Mouse (Mus musculus) retina, postnatal 7 days (tissue): ENCODE data around the gene 1700123O20Rik.

ENCODE experiments used
- DNase-seq: peaks from one replicate; pipeline ENCODE4 v3.0.0-alpha.2; 2012; ENCODE audit warnings: low read depth, low spot score

The 1700123O20Rik gene

DNA sequence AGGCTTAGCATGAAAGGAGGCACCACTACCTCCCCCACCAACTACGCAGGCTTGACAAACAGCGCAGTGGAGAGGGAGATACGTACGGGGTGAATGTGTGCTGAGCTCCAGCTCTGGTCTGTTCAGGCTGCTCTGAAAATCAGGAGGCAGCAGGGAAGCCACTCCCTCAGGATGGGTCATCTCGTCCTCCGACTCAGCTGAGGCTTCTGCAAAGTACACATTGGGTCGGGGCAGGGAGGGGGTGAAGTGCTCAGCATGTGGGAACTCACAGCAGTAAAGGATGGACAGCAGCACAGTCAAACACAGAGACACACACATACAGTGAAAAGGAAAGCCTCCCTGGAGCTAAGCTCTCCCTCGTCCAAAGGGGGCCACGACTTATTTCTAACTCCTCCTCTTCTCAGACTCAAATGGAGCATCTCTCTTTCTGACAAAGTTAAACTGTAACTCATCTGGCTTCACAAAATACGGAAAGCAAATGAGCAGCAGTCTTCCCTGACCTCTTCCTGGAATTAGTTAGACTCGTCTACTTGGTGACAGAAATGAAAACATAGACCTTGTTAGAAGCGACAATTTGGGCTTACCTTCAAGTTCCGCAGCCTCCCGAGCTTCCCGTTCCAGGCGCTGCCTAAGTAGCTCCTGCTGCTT is 7.2 kb upstream of the 1700123O20Rik start:
- no peak for DNase-seq

DNA sequence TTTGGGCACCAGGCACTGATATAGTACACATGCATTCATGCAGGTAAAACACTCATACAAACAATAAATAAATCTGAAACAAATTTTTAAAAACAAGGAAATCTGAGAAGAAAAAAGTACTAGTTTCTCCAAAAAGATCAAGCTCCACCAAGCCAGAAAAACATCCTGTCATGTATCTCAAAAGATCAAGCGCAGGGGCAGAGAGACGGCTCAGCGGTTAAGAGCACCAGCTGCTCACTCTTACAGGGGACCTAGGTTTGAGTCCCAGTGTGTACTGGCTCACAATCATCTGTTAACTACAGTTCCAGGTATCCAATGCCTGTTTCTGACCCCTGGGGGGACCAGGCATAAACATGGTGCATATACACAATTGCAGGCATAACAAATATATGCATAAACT is 3.6 kb upstream of the 1700123O20Rik start:
- DNase-seq = no peak

DNA sequence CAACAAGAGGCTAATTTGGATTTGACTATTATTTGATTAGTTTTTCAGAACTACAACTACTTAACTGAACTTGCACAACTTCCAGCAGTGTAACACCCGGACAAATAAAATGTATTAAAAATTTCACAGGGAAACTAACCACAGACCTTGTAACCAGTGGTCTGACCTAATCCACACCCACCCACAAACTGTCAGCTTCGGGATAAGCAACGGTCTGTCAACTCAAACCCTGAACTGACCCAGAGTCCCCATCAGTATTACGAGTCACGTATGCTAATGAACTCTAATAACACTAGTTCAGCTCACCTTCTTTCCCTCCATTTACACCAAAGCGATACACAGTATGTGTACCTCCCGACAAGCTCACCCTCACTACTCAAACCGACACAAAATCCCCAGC is 545 bp upstream of the 1700123O20Rik start:
- DNase-seq = no peak

DNA sequence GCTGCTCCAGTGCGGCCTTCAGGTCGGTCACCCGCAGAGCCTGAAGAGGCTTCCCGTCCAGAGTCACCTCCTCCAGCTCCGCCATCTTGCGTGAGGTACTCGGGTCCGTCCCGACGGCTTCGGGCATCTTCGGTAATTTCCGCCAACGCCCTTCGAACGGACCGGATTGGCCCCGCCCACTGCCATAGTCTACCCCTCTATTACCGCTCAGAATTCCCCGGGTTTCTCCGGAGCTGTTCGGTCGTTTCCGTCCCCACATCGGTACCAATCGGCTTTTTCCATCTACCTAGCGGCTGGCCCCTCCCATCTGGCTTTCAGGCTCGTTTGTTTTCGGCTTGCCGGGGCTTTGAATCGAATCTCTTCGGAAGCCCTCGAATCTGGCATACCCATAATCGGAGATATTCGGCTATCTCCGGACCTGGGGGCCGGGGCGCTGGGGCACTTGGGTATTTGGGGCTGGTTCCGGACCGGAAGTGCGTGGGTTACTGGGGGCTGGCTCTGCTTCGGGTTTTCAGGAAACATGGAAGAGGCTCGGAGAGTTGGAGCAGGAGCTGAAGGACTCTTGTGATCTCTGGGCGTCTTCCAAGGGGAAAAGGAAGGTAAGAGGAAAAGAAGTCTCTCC is 617 bp downstream of the 1700123O20Rik start, which contains the start of gene Acin1:
Gene Acin1, minus strand, starts transcription at position 410 of the 622 bp plus-strand sequence.
- DNase-seq = peak; percentile 100

DNA sequence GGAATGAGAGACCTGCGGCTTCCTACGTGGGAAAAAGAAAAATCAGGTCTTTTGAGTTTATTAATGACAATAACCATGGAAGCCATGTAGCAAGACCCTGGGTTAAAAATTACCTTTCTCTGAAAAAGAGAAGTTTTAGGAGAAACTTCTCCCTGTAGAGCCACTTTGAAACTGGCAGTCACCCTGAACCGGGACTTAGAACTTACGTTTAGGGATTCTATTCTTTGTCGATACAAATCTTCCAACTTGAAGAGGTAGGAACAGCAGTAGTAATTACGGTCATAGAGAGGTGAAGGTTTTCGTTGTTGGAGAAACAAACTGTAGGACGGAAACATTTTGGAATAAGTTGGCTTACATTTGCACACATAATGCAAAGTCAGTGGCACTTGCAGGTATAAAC is 1.2 kb downstream of the 1700123O20Rik start:
- no peak for DNase-seq

DNA sequence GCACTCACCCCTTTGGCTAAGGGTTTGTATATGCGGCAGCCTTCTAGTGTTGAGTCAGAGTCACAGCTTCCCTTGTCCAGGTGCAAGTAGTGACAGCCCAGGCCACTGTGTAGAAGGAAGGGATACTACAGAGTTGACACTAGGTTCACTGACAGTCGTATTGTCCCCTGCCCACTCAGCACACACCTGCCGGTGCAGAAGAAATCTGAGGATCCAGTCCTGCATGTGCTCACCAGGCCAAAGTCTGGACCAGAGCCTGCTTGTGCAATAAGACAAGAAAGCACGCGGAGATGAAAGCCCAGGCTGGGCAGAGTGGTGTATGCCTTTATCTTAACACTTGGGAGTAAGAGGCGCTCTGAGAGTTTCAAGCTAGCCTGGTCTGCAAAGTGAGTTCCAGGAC is 9.0 kb downstream of the 1700123O20Rik start:
- DNase-seq = no peak

DNA sequence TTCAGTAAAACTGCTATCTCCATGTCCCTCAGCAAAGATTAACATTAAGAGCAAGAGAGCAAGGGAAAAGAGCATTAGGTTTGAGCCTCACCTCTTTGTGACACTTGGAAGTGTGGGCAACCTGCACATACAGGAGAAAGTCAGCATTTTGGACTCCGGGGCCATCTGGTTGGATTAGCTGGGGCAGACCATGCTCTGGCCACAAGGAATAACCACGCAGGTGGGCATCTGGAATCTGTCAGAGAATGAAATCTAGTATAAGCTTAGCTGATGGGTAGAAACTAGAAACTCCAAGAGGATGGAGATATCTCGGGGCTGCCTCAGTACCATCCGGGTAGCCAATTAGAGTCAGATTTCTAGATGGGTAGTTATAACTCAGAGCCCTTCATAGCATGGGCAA is 10.7 kb downstream of the 1700123O20Rik start:
- no peak for DNase-seq

DNA sequence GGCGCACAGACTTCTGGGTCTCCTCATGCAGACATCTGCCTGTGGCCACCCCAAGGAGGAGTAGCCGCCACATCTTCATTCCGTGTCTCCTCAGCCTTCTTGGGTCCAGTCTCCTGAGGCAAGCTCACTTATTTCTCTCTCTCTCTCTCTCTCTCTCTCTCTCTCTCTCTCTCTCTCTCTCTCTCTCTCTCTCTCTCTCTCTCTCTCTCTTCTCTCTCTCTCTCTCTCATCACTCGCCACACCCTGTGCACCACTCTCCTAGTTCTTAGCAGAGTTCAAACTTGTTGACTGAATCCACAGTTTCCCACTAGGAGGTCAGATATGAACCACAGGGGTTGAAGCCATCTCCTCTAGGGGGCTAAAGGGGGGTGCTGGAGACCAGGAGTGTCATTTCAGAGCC is 12.7 kb downstream of the 1700123O20Rik start, which contains the start of gene Gm29776:
Gene Gm29776, minus strand, starts transcription at position 101 of the 400 bp plus-strand sequence.
- DNase-seq = no peak

DNA sequence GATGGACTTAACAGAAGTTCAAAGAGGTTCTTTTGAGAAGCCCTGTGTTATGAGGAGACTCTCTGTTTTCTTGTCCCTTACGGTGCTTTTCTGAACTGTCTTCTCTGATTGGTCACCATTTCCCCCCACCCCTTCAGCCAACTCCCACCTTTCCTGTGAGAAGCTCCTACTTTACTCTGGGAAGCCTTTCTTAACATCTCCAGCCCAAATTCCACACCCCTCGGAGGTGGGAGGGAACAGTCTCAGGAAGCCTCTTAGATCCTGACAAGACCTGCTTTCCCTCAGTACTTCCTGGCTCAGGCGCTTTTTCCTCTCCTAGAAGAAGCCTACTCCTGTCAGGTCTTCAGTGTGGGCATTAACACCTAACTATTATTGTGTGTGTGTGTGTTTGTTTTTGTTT is 13.6 kb downstream of the 1700123O20Rik start:
- DNase-seq = no peak

DNA sequence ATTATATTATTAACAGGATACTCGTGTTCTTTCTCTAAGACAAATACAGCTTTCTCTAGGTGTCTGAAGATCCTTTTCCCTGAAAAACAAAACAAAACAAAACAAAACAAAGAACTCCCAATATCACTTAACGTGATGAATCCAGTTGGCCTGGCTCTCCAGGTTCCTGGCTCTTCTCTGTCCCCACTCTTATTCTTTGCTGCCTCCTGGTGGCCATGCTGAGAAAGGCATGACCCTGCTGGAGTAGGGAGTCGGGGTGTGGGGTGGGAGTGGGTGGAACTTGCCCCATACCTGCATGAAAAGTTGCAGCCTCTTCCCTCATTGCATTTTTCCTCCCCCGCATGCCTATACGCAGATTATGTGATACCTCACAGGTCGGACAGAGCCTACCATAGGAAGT is 15.3 kb downstream of the 1700123O20Rik start:
- DNase-seq = peak; percentile 74

DNA sequence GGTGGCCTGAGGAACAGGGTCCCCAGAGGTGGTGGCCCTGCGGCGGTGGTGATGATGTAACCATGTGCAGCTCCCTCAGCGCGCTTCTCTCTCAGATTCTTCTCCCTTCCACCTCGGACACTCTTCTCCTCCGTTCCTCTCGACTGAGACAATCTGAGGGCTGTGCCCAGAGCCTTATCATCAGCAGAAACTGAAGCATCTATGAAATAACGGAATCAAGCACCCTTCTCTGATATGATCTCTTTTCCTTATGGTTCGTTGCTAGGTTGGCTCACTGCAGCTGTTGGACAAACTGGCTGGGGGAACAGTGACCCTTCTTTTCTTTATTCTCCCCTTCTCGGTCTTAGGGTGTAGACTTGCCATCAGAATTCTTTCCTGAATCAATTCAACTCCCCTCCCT is 17.2 kb downstream of the 1700123O20Rik start:
- DNase-seq = no peak

DNA sequence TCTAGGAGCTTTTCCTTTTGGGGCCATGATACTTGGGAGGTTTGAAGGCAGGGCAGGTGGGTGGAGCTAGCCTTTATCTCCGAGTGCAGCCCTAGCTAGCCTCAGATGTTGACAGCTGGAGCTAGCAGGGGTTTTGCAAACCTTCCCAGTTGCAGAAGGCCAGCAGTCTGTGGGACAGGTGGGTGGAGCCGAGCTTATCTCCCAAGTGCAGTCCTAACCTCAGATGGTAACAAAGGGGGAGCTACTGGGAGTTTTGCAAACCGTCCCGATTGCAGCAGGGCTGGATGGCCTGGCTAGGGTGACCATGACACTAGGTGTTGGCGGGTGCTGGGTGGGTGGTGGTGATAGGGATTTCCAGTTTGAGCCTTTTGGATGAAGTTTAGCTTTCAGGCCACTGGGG is 19.8 kb downstream of the 1700123O20Rik start:
- no peak for DNase-seq

DNA sequence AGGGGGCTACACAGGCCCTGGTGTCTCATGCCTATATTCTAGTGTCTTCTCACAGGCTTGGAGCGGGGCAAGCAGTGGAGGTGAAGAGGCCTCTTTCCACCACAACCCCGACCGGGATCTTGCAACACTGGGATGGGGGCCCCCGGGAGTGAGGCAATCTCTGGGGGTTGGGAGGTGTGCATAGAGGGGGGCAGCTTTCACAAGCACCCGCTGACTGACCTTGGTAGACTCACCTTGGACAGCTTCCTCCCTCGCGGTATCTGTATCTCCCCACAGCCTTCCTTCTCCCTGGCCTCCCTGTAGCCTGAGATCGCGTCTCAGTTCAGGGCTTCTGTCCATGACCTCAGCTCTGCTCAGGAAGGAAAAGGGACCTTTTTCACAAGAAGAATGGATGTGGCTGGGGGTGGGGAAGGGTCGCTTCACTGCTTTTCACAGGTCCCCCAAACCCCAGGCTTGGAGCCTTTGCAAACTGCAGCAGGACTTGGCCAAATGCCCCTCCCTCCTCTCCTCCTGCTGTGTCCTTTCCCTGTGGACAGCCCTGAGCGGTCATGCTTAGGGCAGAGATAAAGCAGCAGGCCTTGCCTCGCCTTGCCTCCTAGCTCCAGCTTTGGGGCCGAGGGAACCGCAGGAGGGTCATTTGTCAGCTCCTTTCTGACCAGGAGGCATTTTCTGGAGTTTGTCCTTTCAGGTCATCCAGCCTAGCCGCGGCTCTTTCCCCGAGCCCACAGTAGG is 20.7 kb downstream of the 1700123O20Rik start:
- DNase-seq = no peak

DNA sequence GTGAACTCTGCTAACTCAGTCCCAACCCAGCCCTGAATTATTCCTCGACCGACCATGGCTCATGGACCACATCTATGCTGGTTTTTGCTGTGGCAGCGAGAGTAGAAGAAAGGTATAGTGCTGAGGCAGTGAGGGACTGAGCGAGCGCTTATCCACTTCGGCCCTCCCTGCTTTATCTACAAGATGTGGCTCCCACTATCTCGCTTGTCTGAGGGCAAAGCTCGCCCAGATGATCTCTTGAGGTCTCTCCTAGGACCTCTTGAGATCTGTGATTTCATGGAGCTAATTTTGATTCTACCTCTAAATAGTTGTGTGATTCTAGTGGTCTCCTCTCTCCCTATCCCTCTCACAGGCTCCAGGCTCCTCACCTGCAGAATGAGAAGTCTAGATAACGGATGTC is 23.0 kb downstream of the 1700123O20Rik start:
- DNase-seq = no peak

DNA sequence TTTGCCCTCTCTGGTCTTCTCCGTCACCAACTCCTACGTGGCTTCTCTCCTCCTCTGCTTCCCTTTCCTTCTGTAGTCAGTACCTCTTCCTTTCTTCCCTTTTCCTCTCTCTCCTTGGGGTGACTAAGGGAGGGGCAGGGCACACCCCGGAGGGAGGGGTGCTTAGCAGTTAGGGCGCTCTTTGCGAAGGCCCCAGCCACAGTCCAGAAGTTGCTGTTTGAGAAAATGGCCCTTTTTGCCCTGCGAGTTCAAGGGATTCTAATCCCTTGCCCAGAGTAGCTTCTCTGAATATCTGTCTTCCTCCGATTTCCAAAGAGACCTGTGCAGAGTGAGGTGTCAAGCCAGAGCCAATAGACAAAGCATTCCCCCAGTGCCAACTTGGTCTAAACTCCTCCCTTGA is 26.1 kb downstream of the 1700123O20Rik start, which contains the start of gene Cebpe:
Gene Cebpe, minus strand, starts transcription at position 101 of the 400 bp plus-strand sequence.
- DNase-seq = no peak

DNA sequence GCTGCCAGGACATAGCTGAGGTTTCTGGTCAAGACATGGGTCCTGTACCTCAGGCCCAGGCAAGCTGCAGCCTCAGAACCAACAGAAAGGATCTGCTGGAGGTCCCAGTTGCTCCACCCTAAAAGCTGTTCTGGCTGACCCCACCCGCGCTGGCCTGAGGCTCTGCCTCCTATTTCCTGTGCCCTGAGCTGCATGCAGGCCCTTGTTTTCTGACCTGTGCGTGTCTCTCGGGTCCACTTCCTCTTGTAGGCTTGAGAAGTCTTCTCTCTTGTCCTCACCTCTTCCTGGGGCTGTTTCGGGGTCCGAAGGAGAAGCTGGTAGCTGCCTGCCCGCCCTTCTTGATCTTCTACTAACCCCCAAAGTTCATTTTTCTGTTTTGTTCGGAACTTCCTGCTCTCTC is 26.8 kb downstream of the 1700123O20Rik start:
- DNase-seq = no peak

DNA sequence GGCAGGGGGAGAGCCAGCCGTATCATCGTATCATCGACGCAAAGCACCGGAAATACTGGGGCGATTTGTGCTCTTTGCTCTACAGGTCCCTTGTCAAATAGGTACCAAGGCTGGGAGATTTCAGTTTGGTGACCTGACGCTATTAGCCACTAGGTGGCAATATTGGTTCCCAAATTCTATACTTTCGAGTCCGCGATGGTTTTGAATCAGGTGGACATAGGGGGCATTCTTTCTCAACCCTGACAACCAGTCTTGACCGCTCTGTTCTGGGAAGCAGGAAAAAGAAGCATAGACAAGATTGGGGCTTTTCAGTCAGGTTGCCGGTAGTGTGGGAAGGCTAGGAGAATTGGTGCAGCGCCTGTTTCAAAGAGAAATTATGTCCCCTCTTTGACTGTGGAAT is 28.1 kb downstream of the 1700123O20Rik start:
- DNase-seq = peak; percentile 70

DNA sequence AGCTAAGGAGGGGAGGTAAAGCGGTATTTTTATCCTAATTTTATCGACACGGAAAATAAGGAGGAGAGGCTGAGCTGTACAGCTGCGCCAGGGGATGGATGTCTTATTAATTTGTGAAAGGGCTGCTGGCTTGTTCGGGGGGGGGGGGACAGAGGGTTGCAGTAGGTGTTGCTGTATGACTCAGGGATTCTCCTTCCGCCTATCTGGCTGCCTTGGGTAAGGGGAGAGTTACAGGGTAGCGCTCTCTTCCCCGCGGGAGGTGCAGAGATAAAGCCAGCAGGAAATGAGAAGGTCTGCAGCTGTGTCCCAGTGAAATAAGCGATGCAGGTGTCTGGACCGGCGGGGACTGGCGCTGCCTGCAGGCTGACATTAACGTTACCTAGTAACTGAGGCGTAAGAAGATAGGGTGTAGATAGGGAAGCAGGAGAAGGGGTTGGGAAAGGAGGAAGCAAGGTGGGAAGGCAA is 28.6 kb downstream of the 1700123O20Rik start:
- DNase-seq = no peak

DNA sequence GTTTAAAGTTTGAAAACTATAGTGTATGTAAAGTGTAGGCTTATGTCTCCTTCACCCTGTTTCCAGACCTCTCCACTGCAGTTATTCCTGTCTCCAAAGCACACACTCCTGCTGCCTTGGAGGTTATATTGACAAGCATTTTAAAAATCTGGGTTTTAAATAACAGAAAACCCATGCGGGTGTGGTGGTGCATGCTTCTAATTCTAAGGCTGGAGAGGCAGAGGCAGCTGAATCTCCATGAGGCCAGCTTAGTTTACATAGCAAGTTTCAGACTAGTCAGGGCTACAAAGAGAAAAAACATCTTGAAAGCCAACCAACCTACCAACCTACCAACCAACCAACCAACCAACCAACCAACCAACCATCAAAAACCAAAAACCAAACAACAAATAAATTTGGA is 29.4 kb downstream of the 1700123O20Rik start:
- DNase-seq = no peak

DNA sequence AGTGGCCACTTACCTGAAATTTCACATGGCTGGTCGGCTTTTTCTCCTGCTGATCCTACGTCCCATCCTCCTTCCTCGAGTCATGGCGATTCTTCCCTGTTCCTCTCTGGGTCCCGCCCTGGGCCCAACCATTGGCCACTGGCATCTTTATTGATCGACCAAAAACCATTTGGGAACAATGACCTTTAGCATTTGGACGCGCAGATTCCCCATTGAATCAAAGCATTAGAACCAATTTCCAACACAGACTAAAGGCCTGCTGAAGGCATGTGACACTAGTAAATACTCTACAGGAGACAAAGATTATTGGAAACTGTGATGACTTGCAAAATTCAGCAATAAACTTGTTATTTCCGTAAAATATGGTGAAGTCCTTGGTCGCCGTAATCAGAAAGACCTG is 34.0 kb downstream of the 1700123O20Rik start:
- DNase-seq = no peak

DNA sequence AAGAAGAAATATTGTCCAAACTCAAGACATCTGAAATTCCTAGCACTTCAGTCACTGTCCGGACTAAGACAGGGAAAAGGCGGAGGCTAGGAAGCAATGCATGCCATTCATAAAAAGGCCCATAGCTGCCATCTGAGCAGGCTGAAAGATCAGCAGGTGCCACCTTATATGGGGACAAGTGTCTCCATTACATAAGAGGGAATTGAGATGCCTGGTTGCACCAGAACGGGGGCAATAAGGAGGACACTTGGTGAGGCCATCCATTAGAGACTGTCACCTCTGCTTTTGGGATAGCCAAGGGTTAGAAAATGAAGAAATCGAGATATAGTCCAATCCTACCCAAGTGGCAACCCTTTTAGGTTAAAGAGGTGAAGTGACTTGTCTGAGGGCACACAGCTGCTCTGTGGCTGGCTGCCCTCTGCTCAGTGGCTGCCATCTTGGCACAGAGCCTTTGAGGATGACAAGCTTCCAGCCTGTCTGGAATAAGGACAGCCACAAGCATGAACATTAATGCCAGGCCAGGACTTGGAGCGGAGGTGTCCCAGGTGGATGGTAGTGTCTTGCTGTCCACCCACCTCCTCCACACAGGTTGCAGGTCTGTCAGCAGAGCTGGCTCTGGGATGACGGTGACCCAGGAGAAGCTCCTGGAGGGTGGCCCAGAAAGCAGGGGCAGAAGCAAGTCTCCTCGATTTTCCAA is 34.8 kb downstream of the 1700123O20Rik start:
- no peak for DNase-seq

DNA sequence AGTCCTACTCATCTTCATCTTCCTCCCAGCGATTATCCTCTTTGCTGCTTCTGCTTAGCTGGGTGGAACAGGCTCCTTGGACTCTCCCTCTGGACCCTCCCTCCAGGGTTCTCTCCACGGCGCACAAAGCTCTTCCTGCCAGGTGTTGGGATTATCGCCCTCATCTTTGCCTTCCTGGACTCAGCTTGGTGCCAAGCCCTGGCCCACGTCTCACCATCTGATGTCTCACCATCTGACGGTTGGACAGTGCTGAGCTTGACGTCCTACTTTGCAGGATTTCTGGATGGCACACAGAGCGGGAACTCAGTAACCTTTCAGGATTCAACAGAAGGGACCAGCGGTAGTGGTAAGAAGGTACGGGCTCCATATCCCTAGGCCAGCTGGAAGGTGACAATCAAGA is 35.7 kb downstream of the 1700123O20Rik start:
- no peak for DNase-seq
